Mouse (Mus musculus): ENCODE measurements around the gene Nhej1.

Gene Nhej1

DNA sequence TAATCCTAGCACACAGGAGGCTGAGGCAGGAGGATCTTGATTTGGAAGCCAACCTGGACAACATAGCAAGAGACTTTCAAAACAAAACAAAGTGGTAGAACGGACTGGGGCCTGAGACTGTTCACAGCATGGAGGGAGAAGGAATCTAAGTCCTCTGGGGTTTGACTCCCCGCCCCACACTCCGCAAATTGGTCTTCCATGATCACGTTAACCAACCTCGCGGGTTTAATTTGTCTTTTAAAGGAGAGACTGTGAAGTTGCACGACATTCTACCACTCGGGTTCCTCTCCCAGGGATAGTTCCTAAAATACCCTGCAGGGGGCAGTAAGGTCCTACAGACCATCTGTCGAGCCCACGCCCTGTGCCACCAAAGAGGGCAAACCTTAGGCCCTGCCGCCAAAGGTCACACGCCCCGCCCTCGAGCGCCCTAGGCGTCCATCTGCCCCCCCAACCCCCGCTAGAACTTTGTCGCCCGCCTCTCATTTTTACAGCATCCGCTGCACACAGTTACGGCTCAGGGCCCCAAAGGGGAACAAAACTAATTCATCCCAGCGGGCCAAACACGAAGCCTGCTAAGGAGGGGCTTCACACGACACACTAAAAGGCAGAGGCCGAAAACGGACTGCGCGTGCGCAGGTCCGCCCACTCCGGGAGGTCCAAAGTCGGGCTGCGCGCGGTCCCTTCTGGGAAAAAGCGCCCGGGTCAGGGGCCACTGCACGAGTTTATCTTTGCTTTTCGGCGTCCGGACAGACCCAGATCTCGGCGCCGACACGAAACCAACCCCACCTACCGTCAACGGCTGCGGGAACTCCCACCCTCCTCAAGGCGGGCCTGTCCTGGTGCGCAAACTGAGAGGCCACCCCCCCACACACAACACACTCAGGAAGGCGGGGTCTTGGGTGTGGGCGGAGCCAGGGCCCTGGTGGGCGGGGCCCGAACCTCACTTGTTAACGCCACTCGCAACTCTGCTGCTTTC lies at the start of gene Nhej1:
Gene Nhej1 (minus strand): TSS at position 855 of the 976 bp plus-strand sequence.
- peak; percentile 99 for DNase-seq (ENCODE audit: low read depth)

DNA sequence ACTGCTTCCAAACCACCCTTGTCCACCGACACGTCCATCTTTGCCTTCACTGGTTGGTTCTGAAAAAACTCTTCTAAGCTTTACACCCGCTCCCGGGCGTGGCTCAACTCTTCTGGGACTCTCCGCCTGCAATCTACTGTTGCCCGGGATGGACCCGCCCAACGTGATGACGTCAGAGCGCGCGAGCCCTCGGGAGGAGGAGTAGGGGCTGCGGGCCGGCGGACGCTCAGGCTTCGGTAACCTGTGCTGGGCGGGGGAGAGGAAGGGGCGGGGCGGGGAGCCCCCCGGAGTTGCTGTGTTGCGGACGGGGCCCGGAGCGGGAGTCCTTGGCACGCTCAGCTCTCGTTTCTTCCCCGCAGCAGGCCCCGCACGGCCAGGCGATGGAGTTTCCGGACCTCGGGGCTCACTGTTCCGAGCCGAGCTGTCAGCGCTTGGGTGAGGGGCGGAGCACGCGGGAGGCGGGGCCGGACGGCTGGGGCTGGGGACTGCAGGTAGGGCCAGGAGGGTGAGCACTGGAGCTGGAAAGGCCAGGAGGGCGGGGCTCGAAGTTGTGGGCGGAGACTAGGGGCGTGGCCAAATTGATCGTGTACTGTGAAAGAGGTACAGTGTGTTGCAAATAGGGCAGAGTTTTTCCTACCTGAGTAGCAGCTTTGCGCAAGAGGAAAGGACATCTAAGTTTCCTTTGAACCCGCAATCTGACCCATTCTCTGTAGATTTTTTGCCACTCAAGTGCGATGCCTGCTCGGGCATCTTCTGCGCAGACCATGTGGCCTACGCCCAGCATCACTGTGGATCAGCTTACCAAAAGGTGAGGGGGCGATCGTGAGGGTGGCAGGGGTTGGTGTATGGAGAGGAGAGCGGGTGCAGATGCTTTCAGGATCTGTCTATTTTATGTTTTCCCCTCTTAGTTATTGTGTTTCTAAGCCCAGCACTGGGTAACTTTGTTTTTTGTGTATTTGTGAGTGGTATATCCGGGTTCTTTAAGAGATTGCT lies 43.8 kb upstream of the Nhej1 start, which contains the start of gene Zfand2b:
Gene Zfand2b (plus strand): TSS at position 175 of the 993 bp plus-strand sequence.
- DNase-seq (ENCODE audit: low read depth) = peak; percentile 98

DNA sequence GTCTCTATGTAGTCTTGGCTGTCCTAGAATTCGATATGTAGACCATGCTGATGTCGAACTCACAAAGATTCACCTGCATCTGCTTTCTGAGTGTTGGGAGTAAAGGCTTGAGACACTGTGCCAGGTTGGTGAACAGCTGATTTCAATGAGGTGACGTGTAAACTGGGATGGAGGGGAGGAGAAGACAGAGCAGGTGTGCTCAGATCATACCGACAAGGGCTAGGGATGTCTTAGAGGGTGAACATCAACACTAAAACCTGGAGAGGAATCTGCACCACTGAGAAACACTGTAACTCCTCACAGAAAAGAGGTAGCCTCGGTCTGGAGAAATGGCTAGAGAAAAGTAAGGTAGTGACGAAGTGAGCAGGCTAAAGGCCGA lies 43.1 kb upstream of the Nhej1 start:
- no peak for DNase-seq (ENCODE audit: low read depth)

DNA sequence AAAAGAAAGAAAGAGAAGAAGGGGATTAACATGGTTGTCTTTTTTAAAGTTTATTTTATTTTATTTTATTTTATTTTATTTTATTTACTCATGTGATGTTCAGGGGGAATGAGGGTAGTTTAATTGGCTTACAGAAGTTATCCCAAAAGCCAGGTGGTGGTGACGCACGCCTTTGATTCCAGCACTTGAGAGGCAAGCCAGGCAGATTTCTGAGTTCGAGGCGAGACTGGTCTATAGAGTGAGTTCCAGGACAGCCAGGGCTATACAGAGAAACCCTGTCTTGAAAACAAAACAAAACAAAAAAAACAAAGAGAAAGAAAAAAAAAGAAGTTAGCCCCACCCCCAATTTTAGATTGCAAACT lies 35.2 kb upstream of the Nhej1 start:
- DNase-seq (ENCODE audit: low read depth) = no peak

DNA sequence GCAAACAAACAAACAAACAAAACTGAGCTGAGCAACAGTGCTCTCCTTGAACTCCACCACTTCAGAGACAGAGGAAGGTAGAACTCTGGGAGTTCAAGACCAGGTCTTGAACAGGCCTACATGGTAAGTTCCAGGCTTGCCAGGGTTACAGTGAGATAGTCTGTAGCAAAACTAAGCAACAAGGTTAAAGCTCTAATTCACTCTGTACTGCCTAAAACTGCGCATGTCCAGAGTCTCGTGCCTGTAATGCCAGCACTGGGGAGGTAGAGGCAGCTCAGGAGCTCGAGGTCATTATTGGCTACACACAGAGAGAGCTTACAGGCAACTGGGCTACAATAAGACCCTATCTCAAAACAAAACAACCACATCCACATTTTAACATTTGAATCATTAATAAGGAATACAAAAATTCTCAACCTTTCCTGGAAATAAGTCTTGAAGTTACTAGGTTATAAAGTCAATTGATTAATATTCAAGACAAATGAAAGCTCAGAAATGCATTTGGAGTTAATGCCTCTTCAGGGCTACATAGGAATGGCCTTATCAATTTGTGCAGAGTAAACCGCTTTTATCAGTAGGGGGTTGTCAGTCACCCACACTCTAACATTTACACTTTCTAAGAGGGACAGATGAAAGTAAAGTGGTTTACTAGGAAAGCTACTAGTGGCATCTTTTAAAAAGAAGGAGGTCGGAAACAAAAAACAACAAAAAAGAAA lies 34.7 kb upstream of the Nhej1 start:
- DNase-seq (ENCODE audit: low read depth) = no peak

DNA sequence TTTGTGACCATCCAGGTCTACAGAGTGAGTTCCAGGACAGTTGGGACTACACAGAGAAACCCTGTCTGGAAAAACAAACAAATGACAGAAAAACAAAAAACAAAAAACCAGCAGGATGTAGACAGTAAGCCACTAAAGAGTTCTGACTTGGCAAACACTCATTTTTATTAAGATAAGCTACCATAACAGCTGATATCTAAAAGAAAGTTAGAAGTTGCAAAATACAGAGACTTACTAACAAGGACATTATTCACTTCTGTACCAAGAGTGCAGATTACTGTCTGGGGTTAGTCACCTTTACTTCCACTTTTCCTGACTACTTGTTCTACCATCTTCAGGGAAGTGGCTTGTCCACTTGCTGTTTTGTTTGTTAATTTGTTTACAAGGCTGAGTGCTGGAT lies 34.0 kb upstream of the Nhej1 start:
- DNase-seq (ENCODE audit: low read depth) = no peak

DNA sequence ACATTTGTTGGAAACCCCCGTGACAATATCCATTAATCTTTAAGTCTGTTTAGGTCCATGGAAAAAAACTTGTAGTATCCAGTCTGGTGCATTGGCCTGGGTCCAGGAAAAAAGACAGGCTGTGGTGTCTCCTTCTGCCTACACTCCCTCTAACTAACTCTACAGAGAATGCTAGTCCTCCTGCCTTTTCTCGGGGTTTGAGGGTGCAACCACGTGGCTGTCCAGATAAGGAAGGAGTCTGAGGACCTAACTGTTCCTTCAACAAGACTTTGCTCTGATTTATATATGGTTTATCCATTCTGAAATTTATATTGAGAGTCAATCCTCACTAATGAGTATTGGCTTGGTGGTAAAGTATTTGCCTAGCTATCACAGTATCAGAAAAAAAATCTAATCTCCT lies 30.8 kb upstream of the Nhej1 start:
- no peak for DNase-seq (ENCODE audit: low read depth)

DNA sequence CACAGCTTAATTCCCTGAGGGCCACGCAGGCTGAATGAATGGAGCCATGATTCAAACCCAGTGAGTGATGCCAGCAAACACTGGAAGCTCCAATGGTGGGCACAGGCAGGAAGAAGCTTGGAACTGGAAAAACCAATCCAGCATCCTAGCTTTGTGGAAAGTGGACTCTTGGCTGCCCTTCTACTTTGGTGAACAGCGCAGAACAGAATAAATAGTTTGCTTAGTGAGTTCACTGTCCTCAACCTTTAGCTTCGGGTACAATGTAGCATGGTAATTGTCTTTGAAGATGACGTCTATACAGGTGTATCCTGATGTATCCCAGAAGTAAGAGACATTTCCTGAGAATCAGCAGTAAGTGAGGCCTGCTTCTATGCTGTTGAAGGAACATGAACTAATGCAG lies 23.7 kb upstream of the Nhej1 start:
- DNase-seq (ENCODE audit: low read depth) = no peak

DNA sequence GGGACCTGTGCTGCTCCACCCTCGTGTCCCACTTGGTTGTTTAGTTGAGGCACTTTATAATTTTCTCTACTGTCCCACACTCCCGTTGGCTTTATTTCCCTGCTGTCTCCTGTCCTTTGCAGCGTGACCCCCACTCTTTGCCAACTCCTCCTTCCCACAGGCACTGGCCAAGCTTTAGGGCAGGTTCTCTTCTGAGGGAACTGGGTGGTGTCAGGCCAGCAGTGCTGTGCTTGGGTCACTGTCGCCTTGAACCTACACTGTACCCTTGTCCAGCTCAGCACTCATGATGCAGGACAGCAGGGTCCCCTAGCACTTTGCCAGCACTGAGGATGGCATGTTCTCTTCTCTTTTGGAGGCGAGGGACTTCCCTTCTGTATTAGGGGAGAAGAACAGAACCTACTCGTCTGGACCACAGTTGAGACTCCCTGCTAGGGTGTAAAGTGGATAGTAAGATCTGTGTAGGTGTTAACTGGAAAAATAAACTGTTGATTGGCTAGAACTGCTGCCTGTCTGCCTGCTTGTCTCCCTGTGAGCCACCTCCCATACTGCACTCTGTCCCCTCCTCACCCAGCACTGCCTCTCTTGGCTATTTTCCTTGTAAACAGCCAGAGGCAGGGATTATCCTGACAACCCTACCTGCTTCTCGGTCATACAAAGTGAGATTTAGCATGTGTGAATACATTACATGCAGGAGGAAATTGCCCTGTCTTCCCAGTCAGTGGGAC lies 22.6 kb upstream of the Nhej1 start:
- no peak for DNase-seq (ENCODE audit: low read depth)

DNA sequence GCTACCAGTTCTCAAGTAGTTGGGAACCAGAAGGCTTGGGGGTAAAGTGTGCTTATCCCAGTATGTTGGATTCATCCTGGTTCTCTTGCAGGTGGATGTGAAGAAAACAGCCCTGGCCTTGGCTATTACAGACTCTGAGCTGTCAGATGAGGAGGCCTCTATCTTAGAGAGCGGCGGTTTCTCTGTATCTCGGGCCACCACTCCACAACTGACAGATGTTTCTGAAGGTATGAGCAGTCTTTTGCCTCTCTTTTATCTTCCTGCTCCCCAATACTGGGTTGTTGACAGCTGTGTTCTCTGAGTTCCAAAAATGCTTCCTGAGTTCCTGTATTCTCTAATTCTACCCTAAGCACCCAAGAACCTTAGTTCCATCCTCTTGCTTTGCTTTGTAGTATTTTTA lies 20.6 kb upstream of the Nhej1 start:
- DNase-seq (ENCODE audit: low read depth) = no peak

DNA sequence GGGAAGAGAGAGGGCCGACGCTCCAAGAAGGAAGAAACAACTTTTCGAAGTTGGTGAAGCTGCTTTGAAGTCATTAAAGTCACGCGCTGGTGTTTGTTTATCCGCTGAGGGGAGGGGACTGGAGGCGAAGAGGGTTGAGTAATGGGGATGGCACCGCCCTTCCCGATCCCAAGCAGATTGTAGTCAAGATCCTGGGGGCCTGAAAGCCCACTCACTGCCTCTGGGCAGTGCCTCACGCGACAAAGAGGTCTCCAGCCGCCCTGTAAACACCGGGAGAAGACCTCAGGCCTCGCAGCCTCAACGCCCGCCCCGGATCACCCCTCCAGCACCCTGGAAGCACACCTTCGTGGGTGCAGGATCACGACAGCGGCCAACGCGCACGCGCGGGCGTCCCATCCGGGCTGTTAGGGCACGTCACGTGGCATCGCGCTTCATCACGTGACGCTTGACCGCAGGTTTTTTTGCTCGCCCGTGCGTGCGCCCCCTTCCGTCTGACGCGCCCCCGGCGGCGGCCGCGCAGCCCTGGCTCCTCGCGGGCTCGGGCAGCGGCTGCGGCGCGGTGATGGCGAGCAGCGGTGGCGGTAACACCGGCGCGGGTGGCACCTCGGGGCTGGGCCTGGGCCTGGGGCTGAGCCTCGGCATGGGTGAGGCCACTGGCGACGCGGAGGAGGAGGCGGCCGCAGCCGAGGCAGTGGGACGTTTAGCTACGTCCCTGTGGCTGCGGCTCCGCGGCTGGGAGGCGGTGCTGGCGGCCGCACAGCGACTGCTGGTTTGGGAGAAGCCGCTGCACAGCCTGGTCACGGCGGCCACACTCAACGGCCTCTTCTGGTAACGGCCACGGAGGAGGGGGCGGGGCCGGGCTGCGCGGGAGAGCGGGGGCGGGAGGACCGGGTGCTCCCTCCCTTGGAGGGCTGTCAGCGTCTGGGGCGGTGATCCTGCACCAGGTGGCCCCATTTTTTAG lies 17.6 kb upstream of the Nhej1 start, which contains the start of the genes Cnppd1 and Retreg2:
Gene Cnppd1 (minus strand): TSS at position 411 of the 961 bp plus-strand sequence.
Gene Retreg2 (plus strand): TSS at position 478 of the 961 bp plus-strand sequence.
- DNase-seq (ENCODE audit: low read depth) = peak; percentile 99

DNA sequence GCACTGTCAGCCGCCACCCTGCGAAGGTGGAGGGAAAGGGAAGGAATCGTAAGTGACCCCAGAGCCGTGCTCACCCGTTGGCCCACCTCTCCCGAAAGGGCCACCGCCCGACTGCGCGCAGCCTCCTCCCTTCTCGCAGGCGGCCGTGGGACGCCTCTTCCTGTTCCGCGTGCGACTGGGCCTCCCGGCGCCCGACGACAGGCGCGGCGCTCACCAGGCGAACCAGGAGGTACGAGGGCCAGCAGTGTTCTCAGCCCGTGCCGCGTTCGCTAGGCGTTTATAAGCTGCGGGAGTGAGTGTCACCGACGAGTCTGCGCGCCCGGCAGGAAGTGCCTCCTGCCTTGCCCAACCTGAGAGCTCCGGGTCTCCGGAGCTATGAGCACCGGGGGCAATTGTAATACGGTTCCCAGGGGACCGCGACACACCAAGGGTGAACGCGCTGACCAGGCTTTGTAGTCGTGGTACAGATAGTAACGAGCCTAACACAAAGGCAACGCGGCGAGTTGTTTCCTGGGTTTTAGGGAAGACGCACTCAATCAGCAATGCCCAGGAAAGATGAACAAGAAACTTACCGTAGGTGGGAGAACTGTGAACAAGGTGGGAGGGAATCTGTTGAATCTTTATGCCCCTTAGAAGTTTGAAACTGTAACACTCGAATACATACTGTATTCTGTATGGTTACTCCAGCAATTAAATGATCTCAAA lies 16.6 kb upstream of the Nhej1 start:
- DNase-seq (ENCODE audit: low read depth) = peak; percentile 84

DNA sequence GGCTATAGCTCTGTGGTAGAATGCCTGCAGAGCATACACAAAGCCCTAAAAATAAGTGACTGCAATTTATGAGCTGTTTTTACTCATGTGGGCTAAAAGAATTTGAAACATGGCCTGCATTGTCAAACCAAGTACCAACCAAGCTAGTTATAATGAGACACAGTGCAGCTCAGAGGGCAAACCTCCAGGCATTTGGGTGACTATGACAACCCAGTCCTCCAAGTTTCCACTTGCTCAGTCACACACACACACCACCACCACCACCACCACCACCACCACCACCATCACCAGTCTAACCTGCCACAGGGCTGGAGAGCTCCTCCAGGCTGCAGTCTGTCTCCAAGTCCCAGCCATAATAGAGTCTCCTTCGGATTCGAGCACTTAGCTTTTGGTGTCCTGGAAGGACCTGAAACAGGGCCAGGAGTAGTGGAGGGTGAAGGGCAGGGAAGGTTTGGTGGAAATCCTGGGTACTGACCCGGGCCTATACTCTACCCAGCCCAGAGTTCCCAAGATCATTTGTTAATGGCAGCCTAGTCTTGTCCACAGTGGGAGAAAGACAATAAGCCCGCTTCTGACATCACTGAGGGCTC lies 15.7 kb upstream of the Nhej1 start:
- DNase-seq (ENCODE audit: low read depth) = peak; percentile 32

DNA sequence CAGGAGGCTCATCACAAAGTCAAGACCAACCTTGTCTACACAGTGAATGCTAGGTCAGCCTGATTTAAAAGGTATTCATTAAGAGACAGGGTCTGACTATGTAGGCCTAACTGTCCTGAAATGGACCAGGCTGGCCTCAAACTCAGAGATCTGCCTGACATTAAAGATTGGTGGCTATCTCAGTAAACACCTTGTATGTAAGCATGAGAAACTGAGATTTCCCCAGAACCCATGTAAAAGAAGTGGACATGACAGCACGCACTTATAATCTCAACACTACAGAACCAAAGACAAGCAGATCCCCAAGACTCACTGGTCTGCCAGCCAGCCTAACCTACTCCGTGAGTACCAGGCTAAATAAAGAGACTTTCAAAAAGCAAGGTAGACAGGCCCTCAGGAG lies 13.4 kb upstream of the Nhej1 start:
- DNase-seq (ENCODE audit: low read depth) = no peak

DNA sequence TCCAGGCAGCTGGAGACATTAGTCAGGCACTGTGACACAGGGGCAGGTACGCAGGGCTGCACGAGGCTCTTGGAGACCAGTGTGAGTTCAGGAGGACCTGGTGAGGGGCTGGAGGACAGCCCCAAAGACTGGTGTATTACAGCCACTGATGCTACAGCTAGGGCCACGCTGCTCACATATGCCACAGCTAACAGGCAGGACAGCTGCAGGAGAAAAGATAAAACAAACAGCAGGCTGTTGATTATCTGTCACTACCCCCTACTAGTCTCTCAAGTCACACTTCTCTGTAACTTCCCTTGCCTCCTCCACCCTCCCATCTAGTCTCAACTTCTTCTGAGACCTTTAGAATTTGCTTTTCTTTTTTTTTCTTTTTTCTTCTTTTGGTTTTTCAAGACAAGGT lies 11.7 kb upstream of the Nhej1 start:
- no peak for DNase-seq (ENCODE audit: low read depth)

DNA sequence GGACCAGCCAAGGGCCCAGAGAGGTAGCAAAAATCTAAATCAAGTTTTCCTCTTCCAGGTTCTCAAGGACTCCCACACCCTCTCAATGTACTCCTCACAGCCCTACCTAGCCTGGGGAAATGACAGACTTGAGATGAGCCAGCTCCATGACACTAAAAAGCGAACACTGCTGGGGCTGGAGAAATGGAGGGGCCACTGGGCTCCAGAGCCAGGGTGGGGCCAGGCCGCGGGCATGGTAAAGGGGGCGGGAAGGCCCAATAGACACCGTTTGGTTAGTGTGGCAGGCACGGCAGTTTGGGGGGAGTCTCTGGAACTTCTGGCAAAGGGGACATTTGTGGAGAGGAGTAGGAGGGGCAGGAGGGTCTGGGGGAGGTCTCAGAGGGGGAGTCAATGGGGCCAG lies 11.3 kb upstream of the Nhej1 start:
- no peak for DNase-seq (ENCODE audit: low read depth)

DNA sequence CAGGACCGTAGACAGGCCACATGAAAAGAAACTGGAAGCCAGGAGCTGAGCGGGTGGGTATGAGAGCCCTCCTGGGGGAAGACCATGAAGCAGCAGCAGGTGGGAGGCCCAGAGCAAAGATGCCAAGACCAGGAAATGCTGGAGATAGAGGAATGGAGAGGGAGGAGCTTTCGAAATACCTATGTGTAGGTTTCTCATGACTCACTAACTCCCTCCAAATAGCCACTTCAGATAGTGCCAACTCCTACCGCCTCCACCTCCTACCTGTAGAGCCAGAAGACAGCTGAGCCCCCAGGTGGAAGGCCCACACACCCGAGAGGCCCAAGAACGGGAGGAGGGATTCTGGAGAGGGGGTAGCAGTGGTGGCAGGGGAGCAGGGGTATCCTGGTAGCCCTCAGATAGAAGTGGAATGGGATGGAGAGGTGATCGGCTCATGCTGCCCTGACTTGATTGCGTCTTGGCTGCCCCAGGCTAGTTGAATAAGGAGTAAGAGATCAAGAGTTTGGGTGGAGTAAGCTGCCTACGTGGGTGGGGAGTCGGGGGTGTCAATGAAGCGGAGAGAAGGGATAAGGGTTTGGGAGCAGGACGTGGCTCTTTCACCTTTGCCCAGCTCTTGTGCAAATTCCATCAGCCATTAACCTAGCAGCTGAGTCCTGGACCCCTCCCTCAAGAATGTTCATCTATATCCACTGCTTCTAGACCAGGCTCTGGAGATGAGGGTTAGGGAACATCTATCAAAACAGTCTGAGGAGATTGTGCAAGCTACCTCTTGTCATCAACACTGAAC lies 8.6 kb upstream of the Nhej1 start, which contains the start of gene Slc23a3:
Gene Slc23a3 (minus strand): TSS at position 470 of the 787 bp plus-strand sequence.
- no peak for DNase-seq (ENCODE audit: low read depth)

DNA sequence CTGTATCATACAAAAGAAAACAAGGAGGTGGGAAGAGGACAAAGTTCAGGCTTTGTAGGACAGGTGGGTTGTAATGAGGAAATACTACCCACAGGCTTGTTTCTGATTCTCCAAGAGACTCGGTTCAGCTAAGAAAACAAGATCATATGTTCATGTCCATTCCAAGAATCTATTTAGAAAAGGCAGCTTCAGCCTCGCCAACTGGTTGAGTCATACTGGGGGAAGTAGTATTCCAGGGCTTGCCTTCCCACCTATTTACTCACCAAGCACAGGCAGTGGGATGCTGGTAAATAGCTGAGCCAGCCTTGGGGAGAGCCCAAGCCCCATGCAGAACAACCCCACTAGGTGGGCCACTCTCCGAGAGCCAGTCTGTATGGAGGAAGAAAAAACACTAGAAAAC lies 3.6 kb upstream of the Nhej1 start:
- no peak for DNase-seq (ENCODE audit: low read depth)

Measured in naive thymus-derived CD4-positive, alpha-beta T cell, adult 2 months (primary cell).